Mouse (Mus musculus) CH12.LX (cell line): ENCODE data around the gene Gbp3. TPM values are rescaled to one million over a fixed set of nuclear protein-coding genes. Genes with fewer than 3 reads are reported as not detected.
A peak's percentile ranks its signal among the peaks of the same experiment; 100 is the strongest.

Experiments used
- DNase-seq: peaks from one replicate; pipeline ENCODE4 v3.0.0-alpha.2; 2013; ENCODE audit errors: extremely low read depth
- H3K27ac ChIP-seq: 2 replicates; pipeline ENCODE4 v1.5.1; 2012; ENCODE audit warnings: low read depth, mild to moderate bottlenecking, control low read depth, moderate library complexity; ENCODE audit not compliant: insufficient read depth
- H3K27me3 ChIP-seq: replicated peaks from 2 replicates; pipeline ENCODE3; 2012; ENCODE audit warnings: inconsistent platforms
- H3K36me3 ChIP-seq, 2 experiments: replicated peaks in 1 of 2; 2 replicates each; pipeline versions ENCODE3 to v1.6.1; 2012; ENCODE audit warnings: inconsistent platforms in 1 of 2, low read length in 1 of 2, mild to moderate bottlenecking in 1 of 2, mixed read lengths in 1 of 2, moderate library complexity in 1 of 2; ENCODE audit not compliant: control insufficient read depth in 1 of 2, insufficient read depth in 1 of 2
- H3K4me1 ChIP-seq, 2 experiments: 2 replicates each; pipeline ENCODE4 v1.6.1; 2012; ENCODE audit warnings: inconsistent platforms in 1 of 2, moderate library complexity in 1 of 2; ENCODE audit not compliant: insufficient read depth in 2 of 2, control insufficient read depth in 1 of 2
- H3K4me2 ChIP-seq: 2 replicates; pipeline ENCODE4 v1.6.1; 2012; ENCODE audit warnings: low read depth, mild to moderate bottlenecking, control low read depth; ENCODE audit not compliant: poor library complexity, insufficient read depth, severe bottlenecking
- H3K4me3 ChIP-seq, 3 experiments: fragments of 150-350 bp in 1 of 3; sonication (generic) in 1 of 3; replicated peaks in 1 of 3; 2 replicates each; pipeline versions ENCODE3 to v1.5.1; 2011 to 2012; ENCODE audit warnings: low read depth in 2 of 3, low read length in 2 of 3, mild to moderate bottlenecking in 2 of 3, moderate library complexity in 2 of 3, control low read depth in 1 of 3, improper control_type of control experiment in 1 of 3, inconsistent platforms in 1 of 3, mixed read lengths in 1 of 3; ENCODE audit not compliant: poor library complexity in 1 of 3
- H3K79me2 ChIP-seq: replicated peaks from 2 replicates; pipeline ENCODE4 v1.6.1; 2012; ENCODE audit warnings: mild to moderate bottlenecking, moderate library complexity; ENCODE audit not compliant: control insufficient read depth, poor library complexity, insufficient read depth, severe bottlenecking; ENCODE audit errors: extremely low read depth
- H3K9ac ChIP-seq: 2 replicates; pipeline ENCODE4 v1.6.1; 2012; ENCODE audit warnings: low read depth, mild to moderate bottlenecking, control low read depth, moderate library complexity; ENCODE audit not compliant: insufficient read depth
- H3K9me3 ChIP-seq: replicated peaks from 2 replicates; pipeline ENCODE3; 2012; ENCODE audit warnings: low read length, inconsistent platforms, mixed read lengths
- CTCF ChIP-seq, 2 experiments: IDR thresholded peaks in 1 of 2; conservative IDR thresholded peaks in 1 of 2; 2 replicates each; pipeline ENCODE4 v1.5.1; 2011 to 2012; ENCODE audit warnings: low read depth in 2 of 2, low read length in 2 of 2, improper control_type of control experiment in 1 of 2, inconsistent platforms in 1 of 2, mild to moderate bottlenecking in 1 of 2, moderate library complexity in 1 of 2
- EP300 ChIP-seq: IDR thresholded peaks from 2 replicates; pipeline ENCODE4 v1.6.1; 2011; ENCODE audit warnings: low read length, improper control_type of control experiment
- IRF4 ChIP-seq: IDR thresholded peaks from 2 replicates; pipeline ENCODE4 v1.6.1; 2014; ENCODE audit warnings: low read depth, mild to moderate bottlenecking, inconsistent platforms, low read length, improper control_type of control experiment
- JUND ChIP-seq: conservative IDR thresholded peaks from 2 replicates; pipeline ENCODE4 v1.6.1; 2011; ENCODE audit warnings: low read depth, low read length, improper control_type of control experiment
- MEF2A ChIP-seq: IDR thresholded peaks from 2 replicates; pipeline ENCODE4 v1.6.1; 2014; ENCODE audit warnings: low read depth, mild to moderate bottlenecking, inconsistent platforms, low read length, improper control_type of control experiment, borderline replicate concordance
- NELFE ChIP-seq: IDR thresholded peaks from 2 replicates; pipeline ENCODE4 v1.6.1; 2011; ENCODE audit warnings: low read depth, low read length, improper control_type of control experiment
- NRF1 ChIP-seq: IDR thresholded peaks from 2 replicates; pipeline ENCODE4 v1.6.1; 2014; ENCODE audit warnings: low read depth, mild to moderate bottlenecking, inconsistent platforms, low read length, improper control_type of control experiment, moderate library complexity
- POLR2AphosphoS2 ChIP-seq: IDR thresholded peaks from 2 replicates; pipeline ENCODE4 v1.6.1; 2011; ENCODE audit warnings: low read depth, low read length, improper control_type of control experiment
- RAD21 ChIP-seq: IDR thresholded peaks from 2 replicates; pipeline ENCODE4 v1.6.1; 2011; ENCODE audit warnings: low read depth, mild to moderate bottlenecking, low read length, improper control_type of control experiment, moderate library complexity
- SMC3 ChIP-seq: IDR thresholded peaks from 2 replicates; pipeline ENCODE4 v1.6.1; 2011; ENCODE audit warnings: low read depth, low read length, improper control_type of control experiment
- TCF12 ChIP-seq: IDR thresholded peaks from 2 replicates; pipeline ENCODE4 v1.6.1; 2014; ENCODE audit warnings: low read depth, mild to moderate bottlenecking, inconsistent platforms, low read length, improper control_type of control experiment
- ZMIZ1 ChIP-seq: IDR thresholded peaks from 2 replicates; pipeline ENCODE4 v1.6.1; 2012; ENCODE audit warnings: low read depth, mild to moderate bottlenecking, inconsistent platforms, low read length, improper control_type of control experiment
- ZNF384 ChIP-seq: IDR thresholded peaks from 2 replicates; pipeline ENCODE4 v1.6.1; 2012; ENCODE audit warnings: low read depth, low read length, improper control_type of control experiment, inconsistent platforms
- dilution Hi-C: fragments of 300-500 bp; cut with MboI; formaldehyde crosslinking; loops from 2 replicates; pipeline ENCODE4 v1.14.3; 2020; ENCODE audit warnings: low sequenced_read_pairs; ENCODE audit not compliant: extremely low pct_unique_long_range_greater_than_20kb, extremely low pct_ligation_motif_present
- in situ Hi-C: fragments of 300-500 bp; cut with MboI; formaldehyde crosslinking; loops from 3 replicates; pipeline ENCODE4 v1.14.3; 2019; ENCODE audit warnings: low sequenced_read_pairs, low pct_ligation_motif_present, low pct_unique_long_range_greater_than_20kb, mixed read lengths
- polyA plus RNA-seq: library from polyadenylated mRNA; unstranded; fragments of >175 nt; gene quantifications from 2 replicates; pipeline ENCODE4 v1.2.1, GENCODE M21; 2012; ENCODE audit warnings: low read depth; ENCODE audit not compliant: insufficient read length
- total RNA-seq, 2 experiments: library from RNA; depleted of rRNA; stranded (reverse); fragments of 300-350 nt in 1 of 2; fragments of >200 nt in 1 of 2; gene quantifications; 2 replicates each; pipeline ENCODE4 v1.2.3; 2012 to 2014

Gene Gbp3
- total and polyA plus RNA-seq, 3 experiments = 89.0 to 91.4 (median 90.6) TPM

GRCm38 (mm10) chr3:142570738-142571137, 10.9 kb downstream of the Gbp3 start:
- peaks cover 58 to 87% of the 10 kb centered on the region in 2 experiments for H3K36me3 ChIP-seq
- in situ Hi-C loops (no loop called here), dilution Hi-C loops (no loop called here)
- no peak overlapping the region for H3K4me3 ChIP-seq
- no peak overlapping the region for H3K27ac ChIP-seq
- H3K4me2 ChIP-seq = no peak overlapping the region
- H3K9me3 ChIP-seq = no peaks in the 10 kb centered on the region
- no peaks in the 10 kb centered on the region; a peak in 1 of 4 replicates for H3K4me1 ChIP-seq
- no peak overlapping the region for H3K9ac ChIP-seq
- no peaks in the 10 kb centered on the region for H3K79me2 ChIP-seq
- TF ChIP-seq IRF4 (no peak), POLR2AphosphoS2 (no peak), NRF1 (no peak), ZNF384 (no peak), RAD21 (no peak)
- no peak for DNase-seq
- H3K27me3 ChIP-seq = no peaks in the 10 kb centered on the region

GRCm38 (mm10) chr3:142577108-142577507, 17.3 kb downstream of the Gbp3 start:
- TF ChIP-seq IRF4 = peak; percentile 72
- no peak for TF ChIP-seq JUND
- DNase-seq = no peak
- peak overlapping the region; percentile 13; the same call in 1 of the 2 replicates for H3K4me2 ChIP-seq
- H3K4me1 ChIP-seq = peaks cover 8 to 16% of the 10 kb centered on the region in 2 experiments
- H3K36me3 ChIP-seq = peaks cover 9 to 27% of the 10 kb centered on the region in 2 experiments
- dilution Hi-C loops = no loop called here
- H3K27ac ChIP-seq = no peak overlapping the region
- H3K9me3 ChIP-seq = no peaks in the 10 kb centered on the region
- in situ Hi-C loops = no loop called here
- H3K27me3 ChIP-seq = no peaks in the 10 kb centered on the region
- H3K9ac ChIP-seq = no peak overlapping the region
- H3K79me2 ChIP-seq = no peaks in the 10 kb centered on the region
- no peak overlapping the region for H3K4me3 ChIP-seq

- H3K9ac ChIP-seq = no peak overlapping the region
- no peaks in the 10 kb centered on the region for H3K79me2 ChIP-seq
- H3K4me3 ChIP-seq = no peak overlapping the region
- H3K27ac ChIP-seq = no peak overlapping the region
- H3K4me1 ChIP-seq = peaks cover 10 to 16% of the 10 kb centered on the region in 2 experiments
- in situ Hi-C loops (no loop called here), dilution Hi-C loops (no loop called here)
- H3K36me3 ChIP-seq = peaks cover 7 to 15% of the 10 kb centered on the region in 2 experiments
- no peak for TF ChIP-seq NELFE
- TF ChIP-seq ZMIZ1 = no peak
- no peak for TF ChIP-seq TCF12
- no peak for TF ChIP-seq MEF2A
- TF ChIP-seq CTCF (conservative IDR thresholded peaks at IDR 0.05 in 1 of 2, IDR thresholded peaks at IDR 0.05 in 1 of 2; ENCODE audit: low read depth in 2 of 2, low read length in 2 of 2) = no peak
- TF ChIP-seq SMC3 = no peak
- 0 out of 2 replicates have a peak, but pooled peaks have one; percentile 30 for TF ChIP-seq EP300
- TF ChIP-seq IRF4 = peak; percentile 16; the same call in 1 of the 2 replicates
- H3K4me2 ChIP-seq = peak overlapping the region; percentile 85; the same call in 1 of the 2 replicates
- no peak for DNase-seq
- H3K27me3 ChIP-seq = no peaks in the 10 kb centered on the region
- no peaks in the 10 kb centered on the region for H3K9me3 ChIP-seq
These were observed 18.5 kb downstream of the Gbp3 start for GRCm38 (mm10) chr3:142578342-142578741.
